Mouse (Mus musculus): ENCODE data around the gene Dhx58.

DNA sequence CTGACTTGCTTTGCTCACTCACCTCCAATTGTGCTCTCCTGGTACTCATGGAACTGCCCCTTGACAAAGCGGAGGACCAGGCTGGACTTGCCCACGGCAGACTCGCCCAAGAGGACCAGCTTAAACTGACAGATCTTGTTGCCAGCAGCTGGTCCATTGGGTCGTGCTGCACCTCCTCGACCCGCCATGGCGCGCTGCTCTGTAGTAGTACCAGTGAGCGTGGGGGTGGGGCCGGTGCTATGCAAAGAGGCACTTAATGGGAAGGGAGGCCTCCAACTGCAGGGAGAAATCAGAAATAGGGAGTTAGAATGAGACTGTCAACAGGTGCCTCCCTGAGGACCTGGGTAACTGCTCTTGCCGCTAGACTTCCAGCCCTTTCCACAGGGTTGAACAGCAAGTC is 15.8 kb upstream of the Dhx58 start:
- TF ChIP-seq CTCF (conservative IDR thresholded peaks at IDR 0.05; ENCODE audit: low read length), result no peak
- no peak for TF ChIP-seq NANOG (IDR thresholded peaks at IDR 0.05; ENCODE audit: borderline replicate concordance, low read length)

Measured in E14TG2a.4 (cell line).